Mouse (Mus musculus) adrenal gland, adult 18-20 months (tissue): ENCODE results near the gene Fam170b. TPM values are rescaled to one million over a fixed set of nuclear protein-coding genes. Genes with fewer than 3 reads are reported as not detected.

Experiments
- DNase-seq, 2 experiments: peaks; one replicate each; pipeline ENCODE4 v3.0.0; 2021 to 2022; ENCODE audit warnings: low spot score in 2 of 2
- total RNA-seq, 2 experiments: library from RNA; stranded (reverse); gene quantifications; 1 replicate in 1 of 2; 2 replicates in 1 of 2; pipeline ENCODE4 v1.2.3; 2021

The Fam170b gene
- total RNA-seq, 2 experiments from 2014 or later, result 0.29 TPM; not detected in 1

DNA sequence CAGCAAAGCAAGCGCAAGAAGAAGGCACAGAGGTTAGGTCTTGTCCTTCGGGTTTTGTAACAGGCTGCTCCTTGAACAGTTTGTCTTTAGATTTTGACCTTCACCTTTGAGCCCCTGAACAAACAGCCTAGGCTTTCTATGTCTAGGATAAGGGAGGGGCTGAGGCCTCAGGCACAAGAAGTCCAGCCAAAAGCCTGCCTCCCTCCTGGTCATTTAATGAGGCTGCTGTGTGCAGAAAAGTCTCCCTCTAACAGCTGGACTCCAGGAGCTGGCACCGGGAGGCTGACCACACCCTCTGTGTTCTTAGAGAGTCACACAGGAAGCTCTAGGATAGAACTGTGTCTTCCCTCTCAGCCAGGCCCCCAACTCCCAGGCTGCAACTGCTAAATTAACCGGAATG, 6.6 kb upstream of the Fam170b start:
- no peak for DNase-seq

DNA sequence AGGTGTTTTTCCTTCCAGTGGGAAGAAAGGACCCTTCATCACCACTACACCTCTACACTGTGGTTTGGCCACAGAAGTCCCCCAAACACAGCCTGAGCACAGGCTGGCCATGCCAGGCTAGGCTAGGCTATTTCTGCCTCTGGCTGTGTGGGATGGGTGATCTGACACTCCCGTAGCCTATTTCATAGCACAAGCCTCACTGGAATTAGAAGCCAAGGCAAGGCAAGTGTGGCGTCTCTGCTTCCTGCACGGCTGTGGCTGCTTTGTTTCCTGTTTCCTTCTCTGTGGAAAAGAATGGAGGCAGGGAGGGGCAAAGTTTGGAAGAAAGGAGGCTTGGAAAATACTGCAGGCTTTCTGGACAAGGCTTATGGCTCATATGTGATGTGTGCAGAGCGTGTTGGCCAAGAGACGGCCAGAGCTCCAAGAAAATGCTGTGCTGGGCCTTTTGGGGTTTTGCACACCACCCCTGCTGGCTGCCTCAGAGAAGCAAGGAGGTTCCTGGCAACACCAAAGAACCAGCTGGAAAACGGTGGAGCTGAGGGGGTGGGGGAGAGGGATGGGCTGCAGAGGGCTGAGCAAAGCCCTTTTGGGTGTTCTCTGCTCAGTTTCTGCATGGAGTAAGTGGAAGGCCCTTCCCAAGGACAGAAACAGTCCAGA, 5.6 kb upstream of the Fam170b start:
- no peak for DNase-seq

DNA sequence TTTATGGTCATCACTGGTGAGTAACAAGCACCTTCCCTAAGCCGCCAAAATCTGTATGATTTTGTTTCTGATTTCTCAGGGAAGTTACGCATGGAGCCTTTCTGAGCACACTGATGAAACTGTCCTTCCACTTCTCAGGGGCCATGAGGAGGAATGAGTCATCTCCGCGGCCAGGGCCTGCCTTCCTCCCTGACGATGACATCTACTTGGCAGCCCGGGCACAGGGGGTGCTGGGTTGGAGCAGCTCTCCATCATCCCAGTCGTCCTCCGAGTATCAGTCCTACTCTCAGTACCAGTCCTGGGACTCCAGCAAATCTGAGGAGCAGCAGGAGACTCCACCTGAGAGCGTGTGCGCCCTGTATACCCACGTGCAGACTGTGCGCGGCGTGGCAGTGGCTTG, 1.4 kb downstream of the Fam170b start:
- DNase-seq, result no peak

DNA sequence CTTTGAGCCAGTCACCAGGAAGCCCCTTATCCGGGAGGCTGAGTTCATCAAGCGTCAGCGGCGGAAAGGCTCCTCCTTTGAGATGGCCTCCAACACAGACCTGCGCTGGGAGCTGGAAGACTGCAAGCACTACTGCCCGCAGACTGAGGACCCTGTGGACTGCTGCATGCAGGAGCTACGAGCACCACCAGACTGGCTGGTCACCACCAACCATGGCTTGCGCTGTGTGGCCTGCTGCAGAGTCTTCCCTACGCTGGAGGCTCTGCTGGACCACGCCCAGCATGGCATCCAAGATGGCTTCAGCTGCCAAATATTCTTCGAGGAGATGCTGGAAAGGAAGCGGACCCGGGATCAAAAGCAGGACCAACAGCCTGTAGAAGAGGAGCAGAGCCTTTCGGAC, 1.8 kb downstream of the Fam170b start:
- DNase-seq, result no peak

DNA sequence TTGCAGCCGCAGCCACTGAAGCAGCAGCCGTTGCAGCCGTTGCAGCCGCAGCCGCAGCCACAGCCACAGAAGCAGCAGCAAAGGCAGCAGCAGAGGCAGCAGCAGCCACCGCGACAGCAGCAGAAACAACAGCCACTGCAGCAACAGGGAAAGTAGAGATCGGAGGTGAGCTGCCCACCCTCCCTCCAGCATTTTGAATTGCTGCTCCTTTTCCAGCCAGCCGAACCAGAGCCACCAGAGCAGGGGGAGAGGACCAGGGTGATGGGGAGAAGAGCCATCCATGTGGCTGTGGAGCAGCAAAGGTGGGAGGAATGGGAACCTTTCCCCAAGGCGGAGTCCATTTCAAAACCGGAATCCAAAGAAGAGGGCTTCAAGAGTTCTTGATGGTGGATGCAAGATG, 2.4 kb downstream of the Fam170b start:
- DNase-seq, result no peak

DNA sequence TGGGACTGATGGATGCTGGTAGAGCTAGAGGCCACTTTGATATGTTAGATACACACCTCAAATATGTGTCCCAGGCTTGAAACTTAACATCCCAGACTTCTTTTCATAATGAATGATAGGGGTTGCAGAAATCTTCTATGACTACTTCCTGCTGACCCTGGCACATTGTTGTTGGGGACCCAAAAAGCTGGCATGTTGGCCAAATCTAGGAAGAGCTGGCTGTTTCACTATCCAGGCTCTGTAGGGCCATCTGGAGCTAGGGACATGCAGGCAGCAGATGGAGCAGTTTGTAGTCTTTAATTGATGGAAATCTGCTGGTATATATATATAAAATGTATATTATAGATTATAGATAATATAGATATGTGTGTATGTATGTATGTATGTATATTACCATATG, 8.3 kb downstream of the Fam170b start:
- DNase-seq, result no peak

DNA sequence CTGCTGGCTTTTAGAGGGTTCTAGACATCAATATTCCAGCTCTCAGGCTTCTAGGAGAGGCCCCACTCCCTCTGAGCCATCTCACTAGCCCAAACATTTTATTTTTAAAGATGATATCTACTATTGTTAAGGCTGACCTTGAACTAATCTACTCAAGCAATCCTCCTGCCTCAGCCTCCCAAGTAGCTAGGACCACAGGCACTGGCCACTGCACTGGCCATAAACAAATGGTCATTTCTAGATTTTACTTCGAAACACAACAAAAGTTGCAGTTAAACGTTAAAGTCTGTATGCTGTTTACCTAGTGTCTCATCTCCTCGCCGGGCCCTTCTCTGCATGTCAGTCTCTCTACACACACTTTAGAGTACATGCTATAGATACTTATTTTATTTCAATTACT, 20.3 kb downstream of the Fam170b start:
- DNase-seq, result no peak

DNA sequence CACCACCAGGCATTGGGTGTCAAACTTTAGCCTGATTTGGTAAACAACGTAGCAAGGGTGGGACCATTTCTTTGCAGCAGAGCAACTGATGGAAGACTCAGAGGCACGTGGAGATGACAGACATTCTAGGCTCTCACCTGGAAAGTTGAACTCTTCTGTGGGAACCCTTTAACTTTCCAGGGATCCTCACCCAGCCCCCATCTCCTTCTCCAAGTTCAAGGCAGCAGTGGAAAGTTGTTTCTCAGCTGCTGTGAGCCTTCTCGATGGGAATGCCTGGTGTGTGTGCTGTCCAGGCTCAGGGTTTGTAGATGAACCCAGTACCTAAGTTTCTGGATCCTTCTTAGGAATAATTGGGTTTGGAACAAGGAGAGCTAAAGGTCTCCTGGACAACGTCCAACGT, 22.5 kb downstream of the Fam170b start:
- DNase-seq, result no peak

DNA sequence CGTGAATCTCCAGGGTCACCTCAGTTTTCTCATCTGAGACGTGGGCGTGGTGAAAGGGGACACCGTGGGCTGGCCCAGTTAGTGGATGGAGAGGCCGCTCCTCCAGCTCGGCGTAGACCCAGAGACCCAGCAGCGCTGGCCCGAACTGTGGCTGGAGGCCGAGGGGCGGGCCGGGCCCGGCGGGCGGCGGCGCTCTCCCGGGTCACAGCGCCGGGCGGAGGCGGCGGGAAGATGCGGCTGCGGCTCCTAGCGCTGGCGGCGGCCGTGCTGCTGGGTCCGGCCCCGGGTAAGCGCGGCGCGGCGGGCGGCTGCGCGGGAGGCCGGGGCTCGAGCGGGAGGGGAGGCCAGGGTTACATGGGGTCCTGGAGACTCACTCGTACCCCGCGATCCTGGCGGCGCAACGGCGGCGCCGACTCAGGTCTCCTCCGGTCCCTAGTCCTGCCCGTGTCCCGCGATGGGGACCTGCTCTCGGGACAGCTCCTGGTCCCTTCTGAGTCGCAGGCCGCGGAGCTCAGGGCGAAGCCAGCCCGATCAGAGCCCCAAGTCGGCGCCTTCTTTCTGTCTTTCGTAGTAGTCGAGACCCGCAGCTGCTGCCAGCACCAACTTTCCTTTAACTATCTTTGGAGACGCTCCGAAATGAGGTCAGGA, 23.0 kb downstream of the Fam170b start, which contains the start of gene Vstm4:
Gene Vstm4 (plus strand): TSS at position 76 of the 648 bp plus-strand sequence.
- peak; percentile 68 to 73 for DNase-seq

DNA sequence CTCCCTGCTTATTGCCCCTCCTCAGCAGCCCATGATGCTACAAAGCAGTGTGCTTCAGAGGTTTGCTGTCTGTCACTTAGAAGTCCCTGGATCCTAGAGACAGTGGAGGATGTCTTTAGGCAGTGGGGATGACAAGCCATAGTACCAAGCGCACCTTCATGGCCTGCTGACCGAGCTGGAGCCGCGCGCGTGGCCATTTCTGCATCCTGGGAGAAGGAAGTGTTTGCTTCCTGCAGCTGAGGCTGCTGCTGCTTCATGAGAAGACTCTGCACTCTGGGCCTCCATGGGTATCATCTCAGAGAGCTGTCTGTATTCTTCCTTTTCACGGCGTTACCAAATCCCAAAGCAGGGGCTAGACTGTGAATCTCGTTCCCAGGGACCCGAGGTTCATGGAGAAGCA, 24.6 kb downstream of the Fam170b start:
- DNase-seq, result no peak

DNA sequence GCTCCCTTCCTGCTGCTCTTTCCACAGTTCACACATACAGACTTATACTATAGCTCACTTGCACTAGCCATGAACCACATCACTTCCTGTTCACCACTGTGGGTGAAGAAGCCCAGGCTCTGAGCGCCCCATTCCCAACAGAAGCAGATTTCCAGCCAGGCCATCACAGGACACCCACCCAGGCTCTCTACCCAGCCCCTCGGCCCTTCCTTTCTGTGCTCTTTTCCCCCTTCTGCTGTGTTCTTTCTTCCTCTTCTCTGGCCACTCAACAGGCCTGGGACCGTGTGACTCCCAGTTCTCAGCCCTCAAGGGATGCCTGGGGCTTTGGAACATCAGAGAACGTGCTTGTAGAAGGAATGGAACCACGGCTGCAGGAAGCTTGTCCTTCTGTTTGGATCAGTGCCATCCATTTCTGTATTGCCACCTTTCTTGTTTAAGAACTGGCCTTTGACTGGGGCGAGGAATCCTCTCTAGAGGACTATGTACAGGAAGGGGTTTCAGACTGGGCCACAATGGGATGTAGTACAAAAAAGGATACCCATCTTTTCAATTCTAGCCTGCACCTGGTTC, 25.3 kb downstream of the Fam170b start:
- no peak for DNase-seq

DNA sequence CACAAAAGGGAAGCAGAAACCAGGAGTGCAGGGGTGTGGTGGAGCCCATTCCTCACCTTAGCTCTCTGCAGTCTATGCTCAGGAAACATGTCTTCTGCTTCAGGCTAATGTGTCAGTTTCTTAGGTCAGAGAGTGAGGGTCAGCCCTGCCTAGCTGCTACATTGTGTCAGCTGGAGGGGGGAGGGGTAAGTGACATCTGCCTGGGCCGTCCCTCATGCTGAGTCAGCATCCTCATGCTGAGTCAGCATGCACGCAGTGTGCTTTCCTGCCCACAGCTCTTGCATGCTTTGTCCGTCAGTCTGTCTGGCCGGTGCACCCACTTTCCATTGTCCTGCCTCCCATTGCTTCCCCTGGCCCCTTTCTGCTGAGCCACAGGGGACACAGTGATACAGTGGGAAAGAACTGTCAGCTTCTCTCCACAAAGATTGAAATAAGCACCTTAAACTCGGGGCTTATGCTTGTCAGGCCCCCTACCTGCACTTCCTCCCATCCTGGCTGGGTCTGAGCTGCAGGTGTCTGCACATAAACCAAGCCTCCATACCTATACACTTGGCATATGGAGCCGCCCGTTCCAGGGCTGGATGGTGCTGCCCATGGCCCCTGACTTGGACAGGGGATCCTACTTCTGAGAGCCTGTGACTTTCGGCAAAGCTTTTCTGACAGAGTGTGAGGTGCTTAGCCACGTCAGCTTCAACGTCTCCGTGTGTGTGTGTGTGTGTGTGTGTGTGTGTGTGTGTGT, 26.2 kb downstream of the Fam170b start:
- DNase-seq, result no peak

DNA sequence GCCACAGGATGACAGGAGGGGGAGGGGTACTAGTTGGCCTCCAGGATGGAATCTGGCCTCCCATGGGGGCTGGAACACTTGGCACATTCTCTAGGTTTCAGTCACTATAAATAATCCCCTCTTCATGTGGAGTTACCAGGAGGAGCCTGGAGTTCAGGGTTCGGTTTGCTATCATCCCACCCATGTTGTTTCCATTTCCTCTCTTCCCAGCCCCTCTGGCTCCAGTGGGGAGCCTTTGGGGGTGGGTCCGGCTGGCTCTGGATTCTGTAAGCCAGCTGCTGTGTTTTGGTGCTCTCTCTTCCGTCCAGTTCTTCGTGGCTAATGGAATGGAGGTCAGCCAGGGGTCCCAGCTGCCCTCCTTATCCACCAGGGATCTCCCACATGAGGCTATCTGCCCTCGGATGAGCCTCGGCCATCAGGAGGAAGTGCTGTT, 27.4 kb downstream of the Fam170b start:
- no peak for DNase-seq

DNA sequence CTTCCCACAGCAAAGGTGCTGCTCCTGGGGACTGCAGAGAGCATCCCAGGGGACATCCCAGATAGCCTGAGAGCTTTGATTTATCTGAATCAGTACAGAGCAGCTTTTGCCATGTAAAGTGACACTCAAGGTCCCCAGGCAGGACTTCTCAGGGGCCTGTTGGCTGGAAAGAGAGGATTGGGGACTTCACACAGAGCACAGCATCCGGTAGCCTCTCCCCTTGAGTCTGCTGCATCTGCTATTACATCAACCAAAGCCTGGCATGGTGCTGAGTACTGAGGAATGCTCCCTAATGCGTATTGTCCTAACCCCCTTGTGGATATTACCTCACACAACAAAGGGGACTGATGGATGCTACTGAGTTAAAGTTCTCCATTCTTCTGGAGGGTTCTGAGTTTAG, 27.9 kb downstream of the Fam170b start:
- no peak for DNase-seq

DNA sequence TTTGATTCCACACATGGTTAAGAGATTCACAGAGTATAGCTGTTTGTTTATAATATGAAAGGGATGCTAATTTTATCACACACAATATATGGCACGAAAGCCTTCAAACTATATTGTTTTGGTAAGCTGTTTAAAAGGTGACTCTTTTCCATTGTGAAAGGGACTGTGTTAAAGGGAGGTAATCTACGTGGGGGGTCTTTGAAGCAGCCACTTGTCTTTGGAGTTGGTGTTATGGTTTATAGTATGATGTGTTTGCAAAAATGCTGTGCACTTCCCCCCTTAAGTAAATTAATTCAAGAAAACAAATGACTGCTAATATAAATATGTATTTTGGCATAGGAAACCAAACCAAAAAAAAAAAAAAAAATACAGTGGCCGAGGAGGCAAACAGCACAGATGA, 31.6 kb downstream of the Fam170b start:
- DNase-seq, result no peak

DNA sequence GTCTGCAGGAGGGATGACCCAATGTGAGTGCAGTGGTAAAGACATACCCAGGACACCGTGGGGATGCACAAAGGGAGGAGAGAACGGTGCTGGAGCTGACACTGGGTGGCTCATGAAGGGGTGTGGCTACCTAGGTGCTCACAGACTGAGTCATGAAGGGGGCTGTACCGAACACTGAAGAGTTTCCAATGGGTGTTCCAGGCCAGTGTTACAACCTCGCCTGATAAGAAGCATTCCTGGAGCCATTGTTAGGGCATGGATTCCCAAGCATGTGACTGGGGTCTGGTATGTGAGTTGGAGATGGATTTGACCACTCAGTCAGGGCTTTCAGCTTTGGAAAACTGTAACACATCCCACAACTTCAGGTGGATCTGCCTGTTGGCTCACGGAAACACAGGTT, 38.2 kb downstream of the Fam170b start:
- no peak for DNase-seq

DNA sequence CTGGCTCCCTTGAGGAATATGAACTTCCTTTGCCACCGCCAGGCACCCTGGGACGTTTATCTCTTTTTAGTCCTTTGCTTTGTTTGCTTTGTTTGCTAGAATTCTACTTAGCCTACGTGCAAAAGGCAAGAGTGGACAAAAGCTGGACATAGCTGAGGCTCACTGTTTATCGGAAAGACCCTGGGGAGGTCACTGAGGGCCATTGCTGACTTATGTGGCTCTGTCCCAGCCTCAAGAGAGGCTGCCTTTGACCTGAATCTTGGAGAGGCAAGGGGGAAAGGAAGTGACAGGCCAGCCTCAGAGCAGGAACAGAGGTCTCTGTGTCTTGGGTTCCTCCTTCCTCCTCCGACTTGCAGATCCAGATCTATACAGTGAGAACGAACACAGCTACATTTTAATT, 43.8 kb downstream of the Fam170b start:
- no peak for DNase-seq

DNA sequence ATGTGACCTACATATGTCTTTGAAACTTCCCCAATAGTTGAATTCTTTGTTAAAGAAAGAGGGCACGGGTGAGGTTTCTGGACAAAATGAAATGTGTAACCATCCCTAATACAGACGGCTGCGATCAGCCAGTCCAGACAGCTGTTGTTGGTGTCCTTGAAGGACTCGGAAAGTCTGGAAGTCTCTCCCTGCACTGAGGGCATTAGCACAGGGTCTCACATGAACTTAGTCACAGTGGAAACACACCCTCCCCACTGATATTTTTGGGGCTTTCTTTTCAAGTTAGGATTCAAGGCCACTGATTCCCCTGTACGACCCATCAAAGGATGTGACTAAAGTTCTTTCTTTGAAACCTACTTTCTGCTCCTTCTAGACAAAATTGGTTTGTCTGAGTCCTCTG, 46.6 kb downstream of the Fam170b start:
- DNase-seq, result no peak

DNA sequence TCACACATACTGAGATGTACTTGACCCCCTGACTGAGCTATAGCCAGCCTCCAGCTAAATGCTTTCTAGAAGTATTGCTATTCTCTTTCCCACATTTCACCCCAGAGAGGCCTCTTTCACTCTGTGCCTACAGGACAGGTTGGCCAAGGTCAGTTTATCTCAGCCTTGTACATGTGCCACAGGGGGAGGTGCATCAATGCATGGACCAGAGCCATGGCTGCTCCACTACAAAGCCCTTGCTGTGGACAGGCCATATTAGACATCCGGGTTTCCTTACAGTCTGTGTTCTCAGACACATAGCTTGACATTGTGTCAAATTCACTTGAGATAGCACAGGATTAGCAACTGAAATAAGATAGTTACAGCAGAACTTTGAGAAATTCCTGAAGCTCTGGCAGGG, 47.9 kb downstream of the Fam170b start:
- DNase-seq, result peak in 1 of 2 experiments; percentile 24
